Mouse (Mus musculus) lung, embryonic 16.5 days (tissue): ENCODE data around the gene Tnfsf12. TPM values are rescaled to one million over a fixed set of nuclear protein-coding genes. Genes with fewer than 3 reads are reported as not detected.

Experiments used
- ATAC-seq: fragments of 200-750 bp; cut with Nextera tagmentation; 2 replicates; pipeline ENCODE4 v1.8.0; 2017; ENCODE audit warnings: low read depth, mild to moderate bottlenecking, moderate library complexity
- H3K27ac ChIP-seq: fragments of 300-500 bp; sonication (generic); 2 replicates; pipeline ENCODE4 v1.5.1; 2014; ENCODE audit warnings: mild to moderate bottlenecking, control low read depth, low read length
- H3K27me3 ChIP-seq: fragments of 300-500 bp; sonication (generic); 2 replicates; pipeline ENCODE4 v1.6.1; 2014; ENCODE audit warnings: low read depth, low read length, mixed read lengths; ENCODE audit not compliant: control insufficient read depth, insufficient read depth
- H3K36me3 ChIP-seq: fragments of 300-500 bp; sonication (generic); 2 replicates; pipeline ENCODE4 v1.6.1; 2014; ENCODE audit warnings: low read length; ENCODE audit not compliant: control insufficient read depth, insufficient read depth
- H3K4me1 ChIP-seq: fragments of 300-500 bp; sonication (generic); replicated peaks from 2 replicates; pipeline ENCODE4 v1.6.1; 2014; ENCODE audit warnings: low read length, mixed read lengths; ENCODE audit not compliant: control insufficient read depth, insufficient read depth
- H3K4me2 ChIP-seq: fragments of 300-500 bp; sonication (generic); 2 replicates; pipeline ENCODE4 v1.6.1; 2014; ENCODE audit warnings: low read depth, low read length, control low read depth
- H3K4me3 ChIP-seq: fragments of 300-500 bp; sonication (generic); 2 replicates; pipeline ENCODE4 v1.5.1; 2014; ENCODE audit warnings: mild to moderate bottlenecking, low read length, control low read depth
- H3K9ac ChIP-seq: fragments of 300-500 bp; sonication (generic); 2 replicates; pipeline ENCODE4 v1.6.1; 2014; ENCODE audit warnings: low read length, control low read depth
- H3K9me3 ChIP-seq: fragments of 300-500 bp; sonication (generic); 2 replicates; pipeline ENCODE4 v1.6.1; 2016; ENCODE audit warnings: low read length; ENCODE audit not compliant: control insufficient read depth
- WGBS: fragments of 180-500 bp; shearing (Covaris S2); extraction: QIAGEN DNeasy Blood & Tissue Kit; methylation state at CpG from one replicate; pipeline ENCODE4 v1.1.7; 2014; 5-methylcytosine and 5-hydroxymethylcytosine counted together
- polyA plus RNA-seq: library from polyadenylated mRNA; unstranded; fragments of >200 nt; fragmentation: Nextera tagmentation; extraction: Ambion mirVana; gene quantifications from 2 replicates; pipeline ENCODE4 v1.2.1, GENCODE M21; 2015

The Tnfsf12 gene
- polyA plus RNA-seq, 1 experiment from 2014 or later, result 10.6 TPM

DNA sequence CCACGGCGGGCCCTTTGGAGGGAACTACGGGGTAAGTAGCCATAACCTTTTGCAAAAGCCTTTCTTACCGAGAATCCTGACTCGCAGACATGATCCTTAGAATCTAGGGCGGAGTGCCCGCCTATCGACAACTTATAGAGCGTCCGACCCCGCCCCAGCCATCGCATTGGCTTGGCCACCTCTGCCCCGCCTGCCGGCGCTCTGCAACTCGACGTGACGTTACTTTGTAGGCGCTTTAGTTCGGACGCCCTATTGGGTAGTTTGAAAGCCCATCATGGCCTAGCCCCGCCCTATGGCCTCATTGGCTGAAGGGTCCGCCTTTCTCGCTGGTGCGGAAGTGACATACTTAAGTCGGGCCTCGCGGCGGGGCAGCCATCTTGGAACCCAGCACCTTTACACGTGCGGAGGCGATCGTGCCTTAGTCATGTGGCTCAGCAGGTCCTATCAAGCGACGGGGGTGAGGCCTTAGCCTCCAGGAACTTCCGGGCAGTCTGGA is 23.4 kb downstream of the Tnfsf12 start, which contains the start of gene Eif4a1:
Gene Eif4a1 (minus strand): TSS at position 213 of the 496 bp plus-strand sequence.
- Histone ChIP-seq H3K9ac (peak within 1 kb of the TSS; percentile 90), H3K4me1 (peaks cover 21% of the 10 kb centered on the region), H3K36me3 (peaks cover 51% of the 10 kb centered on the region), H3K27ac (peak within 1 kb of the TSS; percentile 97), H3K9me3 (no peaks in the 10 kb centered on the region), H3K27me3 (no peaks in the 10 kb centered on the region), H3K4me2 (peak within 1 kb of the TSS; percentile 93), H3K4me3 (peak within 1 kb of the TSS; percentile 68)
- peak; percentile 97 for ATAC-seq
- under 1% methylated on average over 36 of the region's 36 CpGs for WGBS

DNA sequence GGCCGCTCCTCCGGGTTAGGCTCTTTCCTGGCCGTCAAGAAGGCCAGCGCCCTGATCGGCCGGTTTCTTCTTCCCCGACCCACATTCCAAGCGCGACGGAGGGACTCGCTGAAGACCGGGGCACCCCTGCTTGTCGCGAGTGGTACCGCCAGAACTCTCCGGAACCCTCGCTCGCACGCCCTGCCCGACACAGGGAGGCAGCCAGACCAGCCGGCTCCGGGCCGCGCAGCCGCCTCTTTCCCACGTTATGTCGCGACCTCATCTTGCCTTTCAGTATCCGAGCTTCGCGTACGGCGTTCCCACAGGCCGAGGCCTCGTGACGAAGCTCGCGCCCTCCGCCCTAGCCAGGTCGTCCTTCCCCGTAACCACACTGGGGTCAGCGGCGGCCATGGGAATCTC is 23.9 kb downstream of the Tnfsf12 start:
- Histone ChIP-seq H3K27ac (peak overlapping the region; percentile 97), H3K4me1 (peaks cover 21% of the 10 kb centered on the region), H3K27me3 (no peaks in the 10 kb centered on the region), H3K36me3 (peaks cover 49% of the 10 kb centered on the region), H3K4me3 (peak overlapping the region; percentile 68), H3K9me3 (no peaks in the 10 kb centered on the region), H3K9ac (peak overlapping the region; percentile 90), H3K4me2 (no peak overlapping the region)
- ATAC-seq, result peak; percentile 3; the same call in 1 of the 2 replicates
- under 1% methylated on average over 43 of the region's 43 CpGs for WGBS

DNA sequence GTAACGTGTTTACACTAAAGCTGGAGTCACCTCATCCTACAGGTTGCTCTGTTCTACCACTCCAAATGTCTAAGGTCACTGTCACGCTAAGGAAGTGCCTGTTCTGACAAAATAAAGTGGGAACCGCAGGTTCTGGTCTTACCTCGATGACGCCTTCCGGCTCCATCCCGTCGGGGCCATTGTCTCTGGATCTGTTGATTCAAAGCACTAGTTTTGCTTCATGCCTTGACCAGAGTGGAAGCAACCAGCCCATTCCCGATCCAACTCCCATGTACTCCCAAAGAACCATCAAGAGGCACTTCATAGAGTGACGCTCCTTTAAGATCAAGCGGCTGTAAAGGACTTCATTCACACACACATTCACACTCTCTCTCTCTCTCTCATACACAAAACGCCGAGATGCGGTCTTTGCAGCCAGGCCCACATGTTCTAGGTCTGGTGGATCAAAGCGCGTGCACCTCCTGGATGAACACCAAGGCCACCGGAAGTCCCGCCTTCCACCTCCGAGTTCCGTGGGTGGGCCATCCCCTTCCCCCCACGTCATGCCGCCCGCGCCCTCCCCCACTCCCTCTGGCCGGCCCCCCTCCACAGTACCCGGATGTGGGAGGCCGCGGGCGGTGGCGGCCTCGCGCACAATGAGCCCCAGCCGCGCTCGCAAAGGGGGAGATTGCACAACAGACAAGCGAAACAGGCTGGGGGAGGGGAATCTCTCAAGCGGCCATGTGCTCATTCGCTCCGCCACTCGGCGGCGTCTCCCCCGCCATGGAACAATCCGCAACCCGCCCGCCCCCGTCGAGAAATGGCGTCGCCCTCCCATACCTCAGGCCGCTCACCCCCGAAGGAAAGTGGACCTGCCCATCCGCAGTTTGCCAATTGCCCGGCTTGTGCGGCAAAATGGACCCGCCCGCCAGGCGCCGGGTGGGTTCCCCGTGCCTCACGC is 24.6 kb downstream of the Tnfsf12 start:
- Histone ChIP-seq H3K9ac (peak overlapping the region; percentile 90), H3K4me3 (peak overlapping the region; percentile 68), H3K4me1 (peaks cover 21% of the 10 kb centered on the region), H3K36me3 (peaks cover 53% of the 10 kb centered on the region), H3K27me3 (no peaks in the 10 kb centered on the region), H3K4me2 (peak overlapping the region; percentile 93), H3K9me3 (no peaks in the 10 kb centered on the region), H3K27ac (peak overlapping the region; percentile 97)
- under 1% methylated on average over 50 of the region's 61 CpGs for WGBS
- peak; percentile 78 for ATAC-seq

DNA sequence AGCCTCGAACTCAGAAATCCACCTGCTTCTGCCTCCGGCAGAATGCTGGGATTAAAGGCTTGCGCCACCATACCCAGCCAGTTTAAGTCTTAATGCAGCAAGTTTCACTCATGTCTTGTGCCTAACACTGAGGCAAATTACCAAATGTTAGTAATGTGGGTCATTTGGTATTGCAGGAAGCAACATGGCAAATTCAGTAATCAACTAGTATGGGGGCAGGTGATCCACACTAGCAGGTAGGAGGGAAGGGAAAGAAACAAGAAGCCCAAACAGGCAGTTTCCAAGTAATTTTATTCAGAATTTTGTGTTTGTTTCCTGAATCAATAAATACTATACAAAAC is 29.0 kb downstream of the Tnfsf12 start:
- H3K4me2 ChIP-seq, result no peak overlapping the region
- no peak overlapping the region for H3K9ac ChIP-seq
- peaks cover 23% of the 10 kb centered on the region for H3K4me1 ChIP-seq
- H3K27ac ChIP-seq, result no peak overlapping the region
- H3K9me3 ChIP-seq, result no peaks in the 10 kb centered on the region
- WGBS, result 87% methylated on average over 3 of the region's 3 CpGs
- peaks cover 53% of the 10 kb centered on the region for H3K36me3 ChIP-seq
- no peak overlapping the region for H3K4me3 ChIP-seq
- ATAC-seq, result no peak
- no peaks in the 10 kb centered on the region for H3K27me3 ChIP-seq

DNA sequence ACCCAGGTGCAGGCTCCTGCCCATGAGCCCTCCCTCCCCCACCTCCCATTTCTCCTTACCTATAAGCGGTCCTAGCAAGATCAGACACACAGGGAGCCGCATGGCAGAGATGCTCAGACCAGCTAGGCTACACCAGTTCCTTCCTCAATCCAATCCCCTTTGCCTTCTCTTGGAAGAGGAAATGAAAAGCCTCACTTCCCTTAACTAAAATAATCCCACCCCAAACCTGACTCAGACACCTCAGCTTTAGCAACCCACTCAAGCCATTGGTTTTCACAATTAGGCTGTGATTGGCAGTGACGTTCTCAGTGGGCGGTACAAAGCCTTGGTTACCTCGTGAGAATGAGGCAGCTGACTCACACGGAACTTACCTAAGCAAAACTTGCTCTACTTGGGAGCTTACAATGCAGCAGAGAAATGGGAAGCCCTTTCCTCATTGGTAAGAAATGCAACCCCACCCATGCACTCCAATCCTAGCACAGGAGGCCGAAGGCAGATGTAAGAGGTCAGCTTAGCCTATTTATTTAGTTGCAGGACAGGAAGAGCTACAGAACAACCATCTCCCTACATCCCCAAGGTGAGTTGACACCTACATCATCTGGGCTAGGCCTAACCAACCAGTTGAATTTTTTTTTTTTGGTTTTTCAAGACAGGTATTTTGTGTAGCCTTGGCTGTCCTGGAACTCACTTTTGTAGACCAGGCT is 29.5 kb downstream of the Tnfsf12 start, which contains the start of gene Cd68:
Gene Cd68 (minus strand): TSS at position 193 of the 704 bp plus-strand sequence.
- WGBS, result 27% methylated on average over 7 of the region's 7 CpGs
- H3K4me3 ChIP-seq, result no peak within 1 kb of the TSS
- H3K27me3 ChIP-seq, result no peaks in the 10 kb centered on the region
- peak within 1 kb of the TSS; percentile 9; the same call in 1 of the 2 replicates for H3K9ac ChIP-seq
- peaks cover 28% of the 10 kb centered on the region for H3K4me1 ChIP-seq
- H3K9me3 ChIP-seq, result no peaks in the 10 kb centered on the region
- H3K4me2 ChIP-seq, result no peak within 1 kb of the TSS
- ATAC-seq, result no peak
- H3K36me3 ChIP-seq, result peaks cover 53% of the 10 kb centered on the region
- no peak within 1 kb of the TSS for H3K27ac ChIP-seq

DNA sequence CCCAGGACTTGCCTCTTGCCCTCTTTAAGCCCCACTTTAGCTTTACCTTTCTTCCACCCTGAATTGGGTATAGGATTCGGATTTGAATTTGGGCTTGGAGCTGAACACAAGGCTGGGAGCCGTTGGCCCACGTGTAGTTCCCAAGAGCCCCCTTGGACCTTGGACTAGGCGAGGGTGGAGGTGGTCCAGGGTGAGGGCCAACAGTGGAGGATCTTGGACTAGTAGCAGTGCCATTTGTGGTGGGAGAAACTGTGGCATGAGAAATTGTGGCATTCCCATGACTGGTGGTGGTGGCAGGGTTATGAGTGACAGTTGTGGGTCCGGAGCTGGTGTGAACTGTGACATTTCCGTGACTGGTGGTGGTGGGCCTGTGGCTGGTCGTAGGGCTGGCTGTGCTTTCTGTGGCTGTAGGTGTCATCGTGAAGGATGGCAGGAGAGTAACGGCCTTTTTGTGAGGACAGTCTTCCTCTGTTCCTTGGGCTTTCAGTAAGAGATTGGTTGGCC is 30.1 kb downstream of the Tnfsf12 start:
- Histone ChIP-seq H3K27ac (no peak overlapping the region), H3K9ac (no peak overlapping the region), H3K4me2 (no peak overlapping the region), H3K4me1 (peaks cover 28% of the 10 kb centered on the region), H3K36me3 (peaks cover 49% of the 10 kb centered on the region), H3K4me3 (no peak overlapping the region), H3K9me3 (no peaks in the 10 kb centered on the region), H3K27me3 (no peaks in the 10 kb centered on the region)
- 57% methylated on average over 9 of the region's 9 CpGs for WGBS
- no peak for ATAC-seq

DNA sequence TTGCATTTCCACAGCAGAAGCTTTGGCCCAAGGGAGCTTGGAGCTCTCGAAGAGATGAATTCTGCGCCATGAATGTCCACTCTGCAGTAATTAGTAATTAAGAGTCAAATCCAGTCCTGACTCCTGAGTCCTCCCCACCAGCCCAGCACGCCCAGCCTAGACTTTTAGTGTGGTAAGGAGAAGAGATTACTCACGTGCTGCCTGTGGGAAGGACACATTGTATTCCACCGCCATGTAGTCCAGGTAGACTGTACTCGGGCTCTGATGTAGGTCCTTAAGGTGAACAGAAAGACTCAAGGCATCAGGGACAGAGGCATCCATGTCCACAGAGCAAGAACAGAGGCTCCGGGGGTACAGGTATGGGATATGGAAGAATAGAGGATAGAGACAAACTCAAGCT is 30.8 kb downstream of the Tnfsf12 start:
- ATAC-seq, result no peak
- Histone ChIP-seq H3K27me3 (no peaks in the 10 kb centered on the region), H3K4me1 (peaks cover 22% of the 10 kb centered on the region), H3K9ac (peak overlapping the region; percentile 9; the same call in 1 of the 2 replicates), H3K27ac (no peak overlapping the region), H3K36me3 (peaks cover 45% of the 10 kb centered on the region), H3K4me3 (no peak overlapping the region), H3K9me3 (no peaks in the 10 kb centered on the region), H3K4me2 (no peak overlapping the region)
- 87% methylated on average over 7 of the region's 7 CpGs for WGBS

DNA sequence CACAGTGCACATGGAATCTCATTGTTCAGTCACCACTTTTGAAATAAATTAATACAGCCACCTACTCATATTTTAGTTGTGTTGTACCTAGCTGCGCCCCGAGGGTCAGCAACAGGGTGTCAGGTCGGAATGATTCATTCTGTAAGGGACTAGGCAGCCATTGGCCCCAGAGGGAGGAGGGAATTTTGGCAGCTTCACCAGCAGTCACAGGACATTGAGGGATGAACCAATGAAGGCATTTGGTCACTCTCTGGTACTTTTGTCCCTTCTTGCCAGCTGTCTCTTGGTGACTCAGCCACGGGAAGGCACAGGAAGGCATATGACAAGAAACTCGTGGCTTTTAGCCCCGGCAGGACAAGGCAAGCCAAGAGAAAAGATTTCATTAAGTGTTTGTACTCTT is 31.9 kb downstream of the Tnfsf12 start:
- Histone ChIP-seq H3K4me1 (peaks cover 13% of the 10 kb centered on the region), H3K9me3 (no peaks in the 10 kb centered on the region), H3K9ac (no peak overlapping the region), H3K27ac (peak overlapping the region; percentile 97; the same call in 1 of the 2 replicates), H3K4me2 (no peak overlapping the region), H3K4me3 (no peak overlapping the region), H3K36me3 (peaks cover 36% of the 10 kb centered on the region), H3K27me3 (no peaks in the 10 kb centered on the region)
- no peak for ATAC-seq
- 76% methylated on average over 6 of the region's 6 CpGs for WGBS
